Mouse (Mus musculus) heart, adult 8-10 months (tissue): Measurements from ENCODE around the gene Gm3696. TPM values are rescaled to one million over a fixed set of nuclear protein-coding genes. Genes with fewer than 3 reads are reported as not detected.
"Not testable (repeated sequence)": the region's sequence is repeated elsewhere in the genome, so short reads cannot be mapped to it uniquely, and the experiment has no call there.

Experiments
- DNase-seq: peaks from one replicate; pipeline ENCODE4 v3.0.0; 2022; ENCODE audit warnings: low spot score
- total RNA-seq, 4 experiments: library from RNA; stranded (reverse); gene quantifications; 2 replicates each; pipeline ENCODE4 v1.2.4; 2022

Gm3696 gene
- total RNA-seq = under 1 TPM in 1 of 4 experiments, not detected in 3; 0.47 TPM

DNA sequence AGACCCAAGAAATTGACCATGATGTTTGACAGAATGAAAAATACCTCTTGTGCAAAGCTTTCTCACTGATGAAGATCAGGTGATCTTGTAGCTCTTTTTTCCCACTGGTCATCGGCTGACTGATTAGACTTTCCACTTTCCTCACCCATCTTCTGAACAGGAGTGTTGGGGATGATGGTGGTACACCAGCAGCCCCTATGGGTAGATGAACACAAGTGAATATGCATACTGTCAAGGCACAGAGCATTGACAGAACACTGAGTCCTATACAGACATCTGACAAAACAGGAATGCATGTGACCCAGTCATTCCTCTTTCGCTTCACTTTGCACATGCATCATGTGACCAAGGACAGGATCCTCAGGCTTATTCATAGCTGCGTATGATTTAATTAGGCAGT lies at the start of gene Gm3696:
Gene Gm3696 (minus strand): TSS at position 101 of the 400 bp plus-strand sequence.
- DNase-seq = not testable (repeated sequence)

DNA sequence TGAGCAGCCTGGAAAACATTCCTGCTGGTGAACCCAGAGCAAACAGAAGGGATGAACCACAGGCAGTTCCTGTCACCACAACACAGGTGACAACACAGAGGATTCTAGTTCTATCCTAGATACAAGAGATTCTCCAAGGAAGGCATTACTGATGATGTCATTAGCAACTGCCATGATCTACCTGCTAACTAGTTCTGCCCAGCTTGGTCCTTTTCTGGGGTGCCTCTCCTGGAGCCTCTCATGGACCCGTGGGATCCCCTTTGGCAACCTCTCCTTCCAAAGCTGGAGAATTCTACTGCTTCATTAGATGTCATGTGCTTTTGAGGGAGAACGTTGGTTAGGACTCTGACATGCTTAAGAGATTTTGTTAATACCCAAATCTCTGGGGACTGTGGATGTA lies 24.9 kb upstream of the Gm3696 start, which contains the start of gene Gm6676:
Gene Gm6676 (minus strand): TSS at position 101 of the 400 bp plus-strand sequence.
- not testable (repeated sequence) for DNase-seq

DNA sequence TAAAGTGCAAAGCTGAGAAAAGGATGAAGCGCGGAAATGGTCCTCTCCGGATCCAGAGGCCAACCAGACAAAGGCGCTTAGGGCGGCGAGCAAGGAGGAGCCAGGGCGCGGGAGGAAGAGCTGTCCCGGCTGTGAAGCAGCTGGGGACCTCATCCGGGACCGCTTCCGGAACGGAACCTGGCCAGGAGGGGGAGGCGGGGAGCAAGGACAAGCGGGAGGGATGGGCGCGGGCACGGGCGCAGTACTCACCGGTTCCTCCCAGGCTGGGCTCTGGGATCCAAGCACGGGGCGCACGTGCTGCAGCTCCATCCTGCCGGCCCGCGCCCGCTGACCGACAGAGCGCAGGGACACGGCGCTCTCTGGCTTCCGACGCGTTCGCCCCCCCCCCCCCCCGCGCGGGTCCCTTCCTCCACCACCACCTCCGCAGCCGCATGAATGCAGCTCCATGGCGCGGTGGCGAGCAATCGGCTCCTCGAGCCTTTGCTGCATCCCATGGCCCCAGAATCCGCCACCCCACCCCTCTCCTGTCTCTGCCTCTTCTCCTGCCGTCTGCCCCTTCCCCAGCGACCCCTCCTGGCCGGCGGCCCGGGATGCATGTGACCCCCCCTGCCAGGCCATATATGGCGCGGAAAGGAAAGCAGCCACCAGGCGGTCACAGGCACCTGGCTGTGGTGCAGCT lies 4.8 kb upstream of the Gm3696 start:
- DNase-seq = peak; percentile 0

DNA sequence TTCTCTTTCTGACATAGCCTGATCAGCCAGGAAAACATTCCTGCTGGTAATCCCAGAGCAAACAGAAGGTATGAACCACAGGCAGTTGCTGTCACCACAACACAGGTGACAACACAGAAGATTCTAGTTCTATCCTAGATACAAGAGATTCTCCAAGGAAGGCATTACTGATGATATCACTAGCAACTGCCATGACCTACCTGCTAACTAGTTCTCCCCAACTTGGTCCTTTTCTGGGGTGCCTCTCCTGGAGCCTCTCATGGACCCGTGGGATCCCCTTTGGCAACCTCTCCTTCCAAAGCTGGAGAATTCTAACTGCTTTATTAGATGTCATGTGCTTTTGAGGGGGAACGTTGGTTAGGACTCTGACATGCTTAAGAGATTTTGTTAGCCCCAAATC lies 55.6 kb downstream of the Gm3696 start, which contains the start of gene Gm3685:
Gene Gm3685 (minus strand): TSS at position 101 of the 400 bp plus-strand sequence.
- not testable (repeated sequence) for DNase-seq

Other genes with a start within 250 kb of the Gm3696 start
- under 1 TPM in 1 of 4 experiments, not detected in 3; 0.47 TPM for gene Gm3667, start 210.7 kb downstream of the Gm3696 start, total RNA-seq
- gene Gm6356, start 126.8 kb downstream of the Gm3696 start, total RNA-seq = not detected
- under 1 TPM in 1 of 4 experiments, not detected in 3; 0.41 TPM for gene Gm10406, start 73.2 kb downstream of the Gm3696 start, total RNA-seq
- not detected for gene Gm3685, start 55.7 kb downstream of the Gm3696 start, total RNA-seq
- gene Gm6676, start 24.8 kb upstream of the Gm3696 start, total RNA-seq = not detected
- under 1 TPM in 2 of 4 experiments, not detected in 2; 0.24 to 0.28 TPM for gene Gm3512, start 73.9 kb upstream of the Gm3696 start, total RNA-seq
- not detected for gene Gm16434, start 93.9 kb upstream of the Gm3696 start, total RNA-seq
- gene Gm3727, start 164.1 kb upstream of the Gm3696 start, total RNA-seq = not detected
- not detected for gene Gm3739, start 214.4 kb upstream of the Gm3696 start, total RNA-seq
- gene Gm5797, start 231.8 kb upstream of the Gm3696 start, total RNA-seq = not detected